Mouse (Mus musculus) kidney, embryonic 15.5 days (tissue): ENCODE measurements around the gene 1700034J05Rik. TPM values are rescaled to one million over a fixed set of nuclear protein-coding genes. Genes with fewer than 3 reads are reported as not detected.

Experiments used
- ATAC-seq: fragments of 200-750 bp; cut with Nextera tagmentation; replicated peaks from 2 replicates; pipeline ENCODE4 v1.8.0; 2017; ENCODE audit warnings: moderate TSS enrichment; ENCODE audit not compliant: low FRiP score
- H3K27ac ChIP-seq: fragments of 300-500 bp; sonication (generic); 2 replicates; pipeline ENCODE4 v1.5.1; 2015; ENCODE audit warnings: mild to moderate bottlenecking, inconsistent platforms
- H3K27me3 ChIP-seq: fragments of 300-500 bp; sonication (generic); 2 replicates; pipeline ENCODE4 v1.6.1; 2015; ENCODE audit warnings: inconsistent platforms
- H3K36me3 ChIP-seq: fragments of 300-500 bp; sonication (generic); 2 replicates; pipeline ENCODE4 v1.6.1; 2015; ENCODE audit warnings: inconsistent platforms
- H3K4me1 ChIP-seq: fragments of 300-500 bp; sonication (generic); 2 replicates; pipeline ENCODE4 v1.6.1; 2015; ENCODE audit warnings: inconsistent platforms
- H3K4me2 ChIP-seq: fragments of 300-500 bp; sonication (generic); 2 replicates; pipeline ENCODE4 v1.6.1; 2015; ENCODE audit warnings: moderate library complexity, mild to moderate bottlenecking, inconsistent platforms
- H3K4me3 ChIP-seq: fragments of 300-500 bp; sonication (generic); replicated peaks from 2 replicates; pipeline ENCODE4 v1.5.1; 2015; ENCODE audit warnings: mild to moderate bottlenecking, inconsistent platforms
- H3K9ac ChIP-seq: fragments of 300-500 bp; sonication (generic); 2 replicates; pipeline ENCODE4 v1.6.1; 2015; ENCODE audit warnings: mild to moderate bottlenecking, inconsistent platforms
- H3K9me3 ChIP-seq: fragments of 300-500 bp; sonication (generic); replicated peaks from 2 replicates; pipeline ENCODE4 v1.6.1; 2016; ENCODE audit warnings: inconsistent platforms
- WGBS: fragments of 180-500 bp; shearing (Covaris S2); methylation state at CpG from one replicate; pipeline ENCODE4 v1.1.7; 2015; ENCODE audit warnings: mixed read lengths; 5-methylcytosine and 5-hydroxymethylcytosine counted together
- polyA plus RNA-seq: library from polyadenylated mRNA; unstranded; fragments of >200 nt; fragmentation: Nextera tagmentation; extraction: Ambion mirVana; gene quantifications from 2 replicates; pipeline ENCODE4 v1.2.1, GENCODE M21; 2015

1700034J05Rik gene
- polyA plus RNA-seq, 1 experiment from 2014 or later, result 0.36 TPM

DNA sequence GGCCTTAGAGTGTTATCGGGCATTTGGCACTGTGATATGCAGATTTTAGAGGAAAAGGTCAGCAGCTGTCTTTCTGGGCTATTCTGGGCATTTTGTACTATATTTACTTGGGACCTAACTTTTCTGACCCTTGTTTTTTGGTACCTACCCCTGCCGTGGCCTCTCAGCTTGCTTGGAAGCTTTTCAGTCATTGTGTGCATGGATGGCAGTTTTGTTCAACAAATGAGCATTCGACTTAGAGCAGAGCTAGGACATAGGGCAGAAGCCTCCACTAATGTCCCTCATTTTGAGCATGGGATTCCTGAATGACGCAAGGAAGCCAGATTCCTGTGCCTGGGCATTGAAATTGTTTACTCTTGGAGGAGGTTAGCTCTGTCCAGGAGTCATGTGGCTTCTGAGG lies 9.4 kb downstream of the 1700034J05Rik start:
- Histone ChIP-seq H3K27ac (peak overlapping the region; percentile 88), H3K4me3 (no peak overlapping the region), H3K4me2 (no peak overlapping the region), H3K9me3 (no peaks in the 10 kb centered on the region), H3K27me3 (no peaks in the 10 kb centered on the region), H3K36me3 (peaks cover 8% of the 10 kb centered on the region; the same call in 1 of the 2 replicates), H3K4me1 (peaks cover 58% of the 10 kb centered on the region), H3K9ac (no peak overlapping the region)
- ATAC-seq, result no peak
- 73% methylated on average over 4 of the region's 4 CpGs for WGBS

DNA sequence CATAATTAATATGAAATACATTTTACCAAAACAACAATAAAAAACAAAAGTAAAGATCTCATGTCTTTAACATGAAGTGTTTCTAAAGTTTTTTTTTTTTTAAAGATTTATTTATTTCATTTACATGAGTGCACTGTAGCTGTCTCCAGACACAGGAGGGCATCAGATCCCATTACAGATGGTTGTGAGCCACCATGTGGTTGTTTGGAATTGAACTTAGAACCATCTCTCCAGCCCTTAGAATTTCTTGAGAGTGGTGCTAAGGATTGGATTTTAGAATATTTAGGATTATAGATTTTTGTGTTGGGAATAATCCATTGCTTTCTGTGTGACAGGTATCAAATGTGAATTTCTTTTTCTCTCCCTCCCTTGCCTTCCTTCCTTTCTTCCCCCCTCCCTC lies 10.2 kb downstream of the 1700034J05Rik start:
- H3K36me3 ChIP-seq, result peaks cover 17% of the 10 kb centered on the region
- ATAC-seq, result no peak
- H3K4me1 ChIP-seq, result peaks cover 53% of the 10 kb centered on the region
- no peaks in the 10 kb centered on the region for H3K9me3 ChIP-seq
- no peak overlapping the region for H3K4me3 ChIP-seq
- no peak overlapping the region for H3K27ac ChIP-seq
- H3K4me2 ChIP-seq, result no peak overlapping the region
- H3K9ac ChIP-seq, result no peak overlapping the region
- H3K27me3 ChIP-seq, result no peaks in the 10 kb centered on the region

DNA sequence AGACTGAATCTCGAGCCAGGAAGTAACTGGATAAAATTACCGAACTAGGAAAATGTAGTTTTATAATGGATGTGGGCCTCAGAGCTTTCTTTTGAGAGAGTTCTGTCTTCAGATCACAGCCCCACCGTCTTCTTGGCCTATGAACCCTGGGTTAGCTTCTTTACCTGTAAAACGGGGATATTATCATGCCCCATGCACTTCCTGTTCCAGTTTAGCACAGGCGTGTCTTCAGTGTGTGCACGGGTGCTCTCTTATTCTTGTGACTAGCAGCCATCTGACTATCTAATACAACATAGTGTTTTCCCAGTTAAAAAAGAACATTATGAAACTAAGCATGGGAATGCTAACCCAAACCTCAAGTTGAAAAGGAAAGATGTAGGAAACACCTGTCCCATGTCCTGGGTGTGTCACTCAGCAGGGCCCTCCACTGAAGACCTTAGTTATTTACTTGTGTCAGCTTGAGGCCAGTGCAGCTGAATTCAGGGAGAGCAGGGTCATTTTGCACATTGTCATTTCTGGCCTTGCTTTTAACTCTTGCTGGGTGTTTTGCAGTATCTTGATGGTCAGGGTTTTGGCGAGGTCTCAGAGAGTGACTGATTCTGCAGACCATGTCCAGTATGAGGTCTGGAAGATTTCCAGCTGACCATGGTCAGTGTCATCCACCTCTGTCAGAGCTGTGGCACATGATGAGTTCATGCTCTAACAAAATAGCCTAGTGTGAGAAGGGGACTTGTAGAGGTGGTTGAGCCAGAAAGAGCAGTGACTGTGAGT lies 12.5 kb downstream of the 1700034J05Rik start:
- H3K27me3 ChIP-seq, result no peaks in the 10 kb centered on the region
- no peak overlapping the region for H3K9ac ChIP-seq
- no peak for ATAC-seq
- H3K9me3 ChIP-seq, result no peaks in the 10 kb centered on the region
- H3K4me1 ChIP-seq, result peaks cover 35% of the 10 kb centered on the region
- WGBS, result 70% methylated on average over 7 of the region's 7 CpGs
- H3K4me3 ChIP-seq, result no peak overlapping the region
- no peak overlapping the region for H3K4me2 ChIP-seq
- H3K36me3 ChIP-seq, result peaks cover 19% of the 10 kb centered on the region
- no peak overlapping the region for H3K27ac ChIP-seq

DNA sequence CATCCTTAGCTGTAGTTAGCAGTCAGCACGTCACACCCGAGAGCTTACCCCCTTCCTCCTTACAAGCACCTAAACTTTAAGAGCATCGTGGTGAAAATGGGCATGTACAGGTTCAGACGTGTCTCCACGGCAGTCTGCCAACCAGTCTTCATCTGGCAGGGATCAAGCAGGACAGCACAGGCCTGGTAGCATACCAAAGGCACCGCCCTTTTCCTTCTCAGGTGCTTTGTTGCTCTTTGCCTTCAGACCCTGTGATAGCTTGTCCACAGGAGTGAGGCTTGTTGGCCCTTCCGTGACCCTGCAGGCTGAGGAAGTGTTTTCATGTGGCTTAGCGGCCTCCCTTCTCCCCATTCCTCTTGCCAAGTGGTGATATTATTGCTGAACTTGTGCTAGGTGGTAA lies 15.2 kb downstream of the 1700034J05Rik start:
- ATAC-seq, result 0 out of 2 replicates have a peak, but pooled peaks have one; percentile 20
- Histone ChIP-seq H3K9me3 (no peaks in the 10 kb centered on the region), H3K4me2 (no peak overlapping the region), H3K4me3 (no peak overlapping the region), H3K36me3 (peaks cover 19% of the 10 kb centered on the region), H3K27ac (no peak overlapping the region), H3K9ac (no peak overlapping the region), H3K27me3 (no peaks in the 10 kb centered on the region), H3K4me1 (peaks cover 11% of the 10 kb centered on the region; the same call in 1 of the 2 replicates)
- 77% methylated on average over 8 of the region's 8 CpGs for WGBS

DNA sequence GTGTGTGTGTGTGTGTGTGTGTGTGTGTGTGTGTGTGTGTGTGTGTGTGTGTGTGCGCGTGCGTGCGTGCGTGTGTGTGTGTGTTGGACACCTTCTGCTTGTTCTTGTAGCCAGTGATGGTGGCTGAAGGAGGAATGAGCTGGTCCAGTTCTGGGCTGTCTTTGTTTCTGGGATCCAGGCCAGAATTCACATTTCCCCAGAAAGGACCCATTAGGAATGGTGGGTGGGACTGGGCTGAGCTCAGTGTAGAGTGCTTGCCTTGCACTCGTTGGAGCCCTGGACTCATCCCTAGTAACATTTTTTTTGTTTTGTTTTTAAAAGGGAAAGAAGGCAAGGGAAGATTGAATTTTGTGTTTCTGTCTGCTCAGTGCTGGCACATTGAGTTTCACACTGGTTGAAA lies 18.3 kb downstream of the 1700034J05Rik start:
- ATAC-seq, result no peak
- Histone ChIP-seq H3K4me2 (no peak overlapping the region), H3K9ac (no peak overlapping the region), H3K36me3 (peaks cover 19% of the 10 kb centered on the region), H3K9me3 (no peaks in the 10 kb centered on the region), H3K27me3 (no peaks in the 10 kb centered on the region), H3K27ac (no peak overlapping the region), H3K4me3 (no peak overlapping the region), H3K4me1 (peaks cover 15% of the 10 kb centered on the region)
- WGBS, result 77% methylated on average over 6 of the region's 6 CpGs

DNA sequence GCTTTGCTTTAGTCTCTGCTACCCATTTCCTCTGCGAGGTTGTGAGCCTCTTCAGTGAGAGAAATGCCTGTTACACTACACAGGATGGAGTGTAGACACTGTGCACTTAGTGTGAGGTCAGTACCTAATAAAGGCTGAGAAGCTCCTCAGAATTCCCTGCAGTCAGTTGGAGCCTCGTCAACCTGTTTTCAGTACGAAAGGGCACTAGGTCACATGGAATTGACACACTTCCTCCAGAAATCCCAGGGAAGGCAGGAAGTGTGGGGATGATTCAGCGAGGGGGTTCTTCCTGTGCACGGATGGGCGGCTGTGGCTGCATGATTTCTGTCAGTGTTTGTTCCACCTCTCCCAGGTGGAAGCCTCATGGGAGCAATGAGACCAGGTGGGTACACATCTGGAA lies 21.1 kb downstream of the 1700034J05Rik start:
- Histone ChIP-seq H3K36me3 (no peaks in the 10 kb centered on the region), H3K27ac (peak overlapping the region; percentile 52), H3K9ac (no peak overlapping the region), H3K27me3 (no peaks in the 10 kb centered on the region), H3K4me3 (no peak overlapping the region), H3K9me3 (no peaks in the 10 kb centered on the region), H3K4me1 (peaks cover 31% of the 10 kb centered on the region), H3K4me2 (no peak overlapping the region)
- peak; percentile 50 for ATAC-seq
- WGBS, result 31% methylated on average over 6 of the region's 6 CpGs

DNA sequence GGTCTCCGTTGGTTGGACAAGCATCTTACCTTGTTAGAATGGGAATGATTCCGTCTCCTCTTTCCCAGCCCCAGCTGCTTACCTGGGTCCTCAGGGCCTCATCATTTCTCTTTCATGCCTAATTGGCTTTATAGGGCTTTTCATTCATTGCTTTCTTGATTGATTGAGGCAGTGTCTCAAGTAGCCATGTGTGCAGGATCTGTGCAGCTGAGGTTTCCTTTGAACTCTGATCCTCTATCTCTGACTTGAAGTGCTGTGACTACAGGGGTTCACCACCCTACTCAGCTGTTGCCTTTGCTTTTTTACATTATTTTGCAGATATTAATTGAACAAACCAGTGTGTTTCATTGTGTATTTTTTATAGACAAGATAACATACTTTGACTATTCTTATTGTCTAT lies 25.2 kb downstream of the 1700034J05Rik start:
- WGBS, result 35% methylated on average over 2 of the region's 2 CpGs

DNA sequence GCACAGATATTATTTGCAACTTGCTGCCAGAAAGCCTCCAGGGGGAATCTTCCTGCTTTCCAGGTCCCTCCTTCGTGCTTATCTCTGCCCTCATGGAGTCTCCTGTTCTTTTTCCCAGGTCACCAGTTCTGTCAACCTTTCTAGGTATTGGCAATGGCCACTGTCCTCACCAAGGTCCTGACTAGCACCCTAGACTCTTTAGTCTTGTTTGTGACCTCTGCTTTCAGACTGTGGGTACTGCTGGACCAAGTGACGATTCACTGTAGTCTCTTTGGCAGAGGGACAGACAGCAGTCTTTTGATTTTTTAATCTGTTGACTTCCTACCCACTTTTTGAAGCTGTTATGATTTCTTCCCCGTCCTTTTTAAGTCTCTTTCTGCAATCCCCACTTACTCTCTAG lies 26.1 kb downstream of the 1700034J05Rik start:
- Histone ChIP-seq H3K9me3 (no peaks in the 10 kb centered on the region), H3K4me2 (no peak overlapping the region), H3K4me3 (no peak overlapping the region), H3K36me3 (no peaks in the 10 kb centered on the region), H3K9ac (no peak overlapping the region), H3K27me3 (no peaks in the 10 kb centered on the region), H3K27ac (0 out of 2 replicates have a peak overlapping the region, but pooled peaks have one; percentile 46), H3K4me1 (peaks cover 47% of the 10 kb centered on the region)
- WGBS, result 39% methylated on average over 3 of the region's 3 CpGs
- ATAC-seq, result no peak

More for the DNA sequence above, 25.2 kb downstream of the 1700034J05Rik start:
- Histone ChIP-seq H3K9ac (no peak overlapping the region), H3K9me3 (no peaks in the 10 kb centered on the region), H3K27me3 (no peaks in the 10 kb centered on the region), H3K4me2 (no peak overlapping the region), H3K36me3 (no peaks in the 10 kb centered on the region), H3K4me3 (no peak overlapping the region), H3K27ac (no peak overlapping the region), H3K4me1 (peaks cover 49% of the 10 kb centered on the region)
- peak; percentile 50 for ATAC-seq

DNA sequence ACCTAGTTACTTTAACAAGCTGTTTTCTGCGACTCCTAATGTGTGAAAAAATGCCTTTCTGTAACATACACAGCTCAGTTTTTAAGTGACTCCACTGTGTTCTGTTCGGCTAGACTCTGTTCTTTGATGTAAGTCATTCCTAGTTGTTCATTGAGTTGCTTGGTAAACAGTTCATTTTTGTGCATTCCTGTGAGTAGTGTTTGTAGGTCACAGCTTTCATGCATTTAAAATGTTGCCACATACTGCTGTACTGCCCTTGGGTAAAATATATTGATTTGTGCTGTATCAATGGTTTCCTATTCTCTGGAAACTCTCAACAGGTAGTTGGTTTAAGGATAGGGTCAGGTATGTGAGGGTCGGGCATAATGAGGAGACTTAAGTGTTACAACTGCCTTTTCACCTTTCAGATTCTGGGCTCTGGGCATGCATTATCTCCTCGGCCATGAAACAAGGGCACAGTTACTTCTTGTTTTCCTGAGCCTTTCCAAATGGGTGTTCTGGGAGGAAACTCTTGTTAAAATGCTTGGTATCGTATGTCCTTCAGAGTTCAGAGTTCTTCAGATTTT lies 27.7 kb downstream of the 1700034J05Rik start:
- Histone ChIP-seq H3K9ac (no peak overlapping the region), H3K36me3 (no peaks in the 10 kb centered on the region), H3K27me3 (no peaks in the 10 kb centered on the region), H3K9me3 (no peaks in the 10 kb centered on the region), H3K4me3 (no peak overlapping the region), H3K4me1 (peaks cover 35% of the 10 kb centered on the region), H3K4me2 (no peak overlapping the region), H3K27ac (0 out of 2 replicates have a peak overlapping the region, but pooled peaks have one; percentile 18)
- WGBS, result 64% methylated on average over 5 of the region's 5 CpGs
- ATAC-seq, result no peak

DNA sequence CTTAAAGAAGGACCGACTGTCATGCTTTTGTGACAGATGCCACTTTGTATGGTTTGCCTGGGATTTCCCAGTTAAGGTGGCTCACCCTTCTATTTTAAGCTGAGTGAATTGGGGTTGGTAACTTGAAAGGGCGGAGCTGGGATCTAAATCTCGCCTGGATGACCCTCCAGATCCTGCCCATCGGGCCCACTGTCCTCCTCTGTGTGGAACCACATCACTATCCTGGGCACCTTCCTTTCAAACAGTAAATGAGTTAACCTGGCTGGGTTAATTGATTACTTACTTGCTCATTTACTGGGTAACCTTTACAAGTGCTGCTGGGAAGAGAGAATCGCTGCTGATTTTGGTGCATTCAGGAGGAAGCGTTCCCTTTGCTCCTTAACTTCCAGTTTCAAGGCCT lies 35.9 kb downstream of the 1700034J05Rik start:
- Histone ChIP-seq H3K9me3 (no peaks in the 10 kb centered on the region), H3K27me3 (no peaks in the 10 kb centered on the region), H3K4me2 (no peak overlapping the region), H3K9ac (no peak overlapping the region), H3K36me3 (peaks cover 8% of the 10 kb centered on the region), H3K4me1 (peaks cover 19% of the 10 kb centered on the region), H3K4me3 (no peak overlapping the region), H3K27ac (peak overlapping the region; percentile 64)
- peak; percentile 71 for ATAC-seq
- WGBS, result 81% methylated on average over 6 of the region's 6 CpGs

DNA sequence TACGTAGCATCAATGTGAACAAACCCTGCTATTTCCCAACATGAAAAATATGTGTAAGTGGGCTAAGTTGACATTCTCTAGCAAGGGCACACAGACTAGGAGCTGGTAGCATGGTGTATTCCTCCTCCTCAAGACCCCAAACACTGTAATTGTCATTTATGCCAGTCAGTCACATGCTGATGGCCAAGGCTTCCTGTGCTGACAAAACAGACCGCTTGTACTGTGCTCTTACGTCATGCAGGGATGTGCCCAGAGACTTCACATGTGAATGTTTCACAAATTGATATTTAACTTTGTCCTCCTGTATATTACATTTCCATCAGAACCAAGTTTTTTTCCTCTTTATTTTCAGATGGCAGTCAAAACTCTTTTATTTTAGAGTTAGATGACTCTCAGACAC lies 36.8 kb downstream of the 1700034J05Rik start:
- peak overlapping the region; percentile 64; the same call in 1 of the 2 replicates for H3K27ac ChIP-seq
- H3K4me2 ChIP-seq, result no peak overlapping the region
- H3K36me3 ChIP-seq, result peaks cover 8% of the 10 kb centered on the region
- no peak overlapping the region for H3K4me3 ChIP-seq
- H3K9ac ChIP-seq, result no peak overlapping the region
- 82% methylated on average over 3 of the region's 3 CpGs for WGBS
- no peaks in the 10 kb centered on the region for H3K9me3 ChIP-seq
- ATAC-seq, result no peak
- H3K27me3 ChIP-seq, result no peaks in the 10 kb centered on the region
- H3K4me1 ChIP-seq, result peaks cover 28% of the 10 kb centered on the region

DNA sequence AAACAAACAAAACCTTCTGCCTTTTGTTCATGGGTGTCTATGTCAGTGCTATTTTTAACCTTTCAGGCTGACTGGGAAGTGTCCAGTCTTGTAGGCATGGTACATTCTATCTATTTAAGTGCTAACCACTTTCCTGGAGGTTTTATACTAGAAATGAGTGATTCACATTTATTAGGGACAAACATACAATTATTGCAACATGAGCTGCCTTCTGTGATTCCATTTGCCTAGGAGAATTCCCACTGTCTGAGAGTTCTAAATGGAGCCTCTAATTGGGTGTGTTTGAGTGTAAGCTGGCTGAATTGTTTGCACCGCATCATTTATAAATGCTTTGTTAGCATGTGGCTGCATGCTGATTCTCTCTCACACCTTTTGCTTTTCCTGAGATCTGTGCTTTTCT lies 38.4 kb downstream of the 1700034J05Rik start:
- no peaks in the 10 kb centered on the region for H3K27me3 ChIP-seq
- peaks cover 42% of the 10 kb centered on the region for H3K4me1 ChIP-seq
- no peaks in the 10 kb centered on the region for H3K9me3 ChIP-seq
- no peak overlapping the region for H3K4me3 ChIP-seq
- WGBS, result 98% methylated on average over 1 of the region's 1 CpGs
- peaks cover 8% of the 10 kb centered on the region for H3K36me3 ChIP-seq
- no peak overlapping the region for H3K27ac ChIP-seq
- no peak overlapping the region for H3K4me2 ChIP-seq
- ATAC-seq, result no peak
- no peak overlapping the region for H3K9ac ChIP-seq
